Mouse (Mus musculus): ENCODE measurements around the gene 1700080E11Rik. TPM values are rescaled to one million over a fixed set of nuclear protein-coding genes. Genes with fewer than 3 reads are reported as not detected.
"Not testable (repeated sequence)": the region's sequence is repeated elsewhere in the genome, so short reads cannot be mapped to it uniquely, and the experiment has no call there.

The 1700080E11Rik gene
- polyA plus RNA-seq, 1 experiment = not detected

DNA sequence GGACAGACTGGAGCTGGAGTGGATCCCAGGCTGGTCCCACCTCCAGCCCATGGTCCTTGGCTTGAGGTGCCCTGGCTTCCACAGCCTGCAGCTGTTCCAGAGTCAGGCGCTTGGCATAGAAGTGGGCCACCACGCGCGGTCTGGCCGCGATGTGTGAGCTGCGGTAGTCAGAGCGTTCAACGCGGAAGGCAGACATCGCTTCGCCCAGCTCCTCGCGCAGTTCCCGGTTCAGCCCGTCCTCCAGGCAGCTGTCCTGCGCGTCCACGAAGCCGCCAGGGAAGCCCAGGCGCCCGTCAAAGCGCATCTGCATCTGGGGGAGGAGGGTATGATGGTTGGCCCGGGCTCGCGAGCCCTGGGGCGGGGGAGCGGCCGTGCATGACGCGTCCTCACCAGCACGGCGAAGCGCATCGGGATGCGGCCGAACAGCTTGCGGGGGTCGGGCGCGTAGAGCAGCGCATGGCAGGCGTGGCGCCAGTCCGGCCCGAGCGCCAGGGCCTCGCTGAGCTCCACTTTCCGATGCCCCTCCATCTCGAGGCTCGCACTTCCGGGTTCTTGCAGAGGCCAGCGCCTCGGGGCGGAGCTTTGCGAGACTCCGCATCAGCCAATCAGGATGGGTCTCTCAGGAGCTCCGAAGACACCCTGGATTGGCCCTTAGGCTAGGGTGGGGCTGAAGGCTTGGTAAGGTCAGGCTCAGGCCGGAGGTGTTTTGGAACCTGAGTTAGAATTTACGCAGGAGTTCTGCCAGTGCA is 13.5 kb downstream of the 1700080E11Rik start, which contains the start of gene Nudt16:
Gene Nudt16 (minus strand): TSS at position 572 of the 749 bp plus-strand sequence.
- H3K4me3 ChIP-seq (ENCODE audit: low read depth, low read length) = peak within 1 kb of the TSS; percentile 88
- TF ChIP-seq POLR2A (IDR thresholded peaks at IDR 0.05; ENCODE audit: low read depth, low read length) (peak; percentile 82; the same call in 1 of the 2 replicates), CTCF (IDR thresholded peaks at IDR 0.05; ENCODE audit: extremely low read depth, insufficient read length, insufficient replicate concordance, low read depth, low read length) (no peak)
- no peaks in the 10 kb centered on the region for H3K27me3 ChIP-seq (ENCODE audit: control insufficient read depth, insufficient read depth, low read length)
- H3K27ac ChIP-seq (ENCODE audit: insufficient read depth, low read depth, low read length) = peak within 1 kb of the TSS; percentile 81
- H3K36me3 ChIP-seq (ENCODE audit: control insufficient read depth, insufficient read depth, low read length) = no peaks in the 10 kb centered on the region
- peaks cover 17% of the 10 kb centered on the region for H3K4me1 ChIP-seq (ENCODE audit: control insufficient read depth, insufficient read depth, insufficient read length, low read length)
- under 1% methylated on average over 60 of the region's 60 CpGs for WGBS

DNA sequence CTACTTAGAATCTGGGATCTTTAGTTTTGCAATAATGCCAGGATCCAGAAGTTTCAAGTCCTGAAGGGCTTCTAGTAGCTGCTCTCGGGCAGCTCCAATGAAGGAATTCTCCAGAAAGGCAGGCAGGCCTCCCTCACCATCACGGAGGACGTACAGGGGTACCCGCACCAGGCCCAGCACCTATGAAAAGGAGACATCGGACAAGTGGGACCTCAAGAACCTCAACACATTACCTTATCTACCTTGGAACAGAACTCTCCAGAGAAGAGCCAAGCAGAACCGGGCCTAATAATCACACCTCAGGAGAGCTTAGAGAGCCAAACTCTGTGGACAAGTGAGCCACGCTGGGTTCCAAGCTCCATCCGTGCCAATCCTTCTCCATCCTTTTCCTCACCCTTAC is 14.6 kb downstream of the 1700080E11Rik start:
- Histone ChIP-seq H3K27me3 (ENCODE audit: control insufficient read depth, insufficient read depth, low read length) (no peaks in the 10 kb centered on the region), H3K36me3 (ENCODE audit: control insufficient read depth, insufficient read depth, low read length) (no peaks in the 10 kb centered on the region), H3K27ac (ENCODE audit: insufficient read depth, low read depth, low read length) (no peak overlapping the region), H3K4me3 (ENCODE audit: low read depth, low read length) (peak overlapping the region; percentile 19; the same call in 1 of the 2 replicates), H3K4me1 (ENCODE audit: control insufficient read depth, insufficient read depth, insufficient read length, low read length) (peaks cover 17% of the 10 kb centered on the region)
- WGBS = 94% methylated on average over 8 of the region's 8 CpGs
- TF ChIP-seq CTCF (IDR thresholded peaks at IDR 0.05; ENCODE audit: extremely low read depth, insufficient read length, insufficient replicate concordance, low read depth, low read length) = no peak
- TF ChIP-seq POLR2A (IDR thresholded peaks at IDR 0.05; ENCODE audit: low read depth, low read length) = no peak

DNA sequence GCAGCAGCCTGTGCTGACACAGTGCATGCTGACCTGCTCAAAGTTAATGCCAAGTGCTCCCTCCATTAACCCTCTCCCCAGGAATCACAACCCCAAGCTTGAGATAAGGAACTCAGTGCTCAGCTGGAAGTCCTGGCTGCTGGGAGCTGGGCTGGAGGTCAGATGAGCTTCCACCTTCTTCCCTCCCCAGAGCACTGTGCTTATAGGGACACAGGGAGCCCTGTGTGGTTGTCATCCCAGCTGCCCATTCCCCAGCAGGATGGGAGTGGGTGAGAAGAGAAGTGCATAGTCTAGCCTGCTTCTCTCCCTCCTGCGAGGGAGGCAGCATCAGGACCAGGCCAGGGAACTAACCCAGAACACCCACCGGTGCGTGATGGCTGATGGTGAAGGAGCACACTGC is 19.7 kb downstream of the 1700080E11Rik start:
- not testable (repeated sequence) for H3K4me1 ChIP-seq (ENCODE audit: control insufficient read depth, insufficient read depth, insufficient read length, low read length); H3K4me3 ChIP-seq (ENCODE audit: low read depth, low read length)
- 72% methylated on average over 3 of the region's 3 CpGs for WGBS

DNA sequence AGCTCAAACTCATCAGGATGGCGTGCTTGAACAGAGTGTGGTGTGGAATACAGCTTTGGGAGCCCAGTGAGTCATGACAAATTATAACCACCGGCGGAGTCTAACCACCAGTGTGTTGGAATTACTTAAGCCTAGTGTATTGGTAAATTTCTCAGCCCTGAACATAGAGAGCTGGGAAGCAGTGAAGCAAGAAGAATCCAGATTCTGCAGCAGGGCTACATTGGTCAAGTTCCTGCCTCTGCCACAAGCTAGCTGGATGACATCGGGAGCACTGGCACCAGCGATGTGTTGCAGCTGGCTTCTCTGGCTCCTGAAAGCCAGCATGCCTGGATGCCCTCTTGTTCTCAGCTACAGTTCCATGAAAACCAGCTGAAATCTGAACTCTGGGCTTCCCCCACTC is 41.0 kb downstream of the 1700080E11Rik start:
- Histone ChIP-seq H3K36me3 (ENCODE audit: control insufficient read depth, insufficient read depth, low read length) (no peaks in the 10 kb centered on the region), H3K4me1 (ENCODE audit: control insufficient read depth, insufficient read depth, insufficient read length, low read length) (no peaks in the 10 kb centered on the region), H3K27me3 (ENCODE audit: control insufficient read depth, insufficient read depth, low read length) (no peaks in the 10 kb centered on the region), H3K4me3 (ENCODE audit: low read depth, low read length) (no peak overlapping the region), H3K27ac (ENCODE audit: insufficient read depth, low read depth, low read length) (no peak overlapping the region)
- WGBS = 90% methylated on average over 5 of the region's 5 CpGs
- no peak for TF ChIP-seq CTCF (IDR thresholded peaks at IDR 0.05; ENCODE audit: extremely low read depth, insufficient read length, insufficient replicate concordance, low read depth, low read length)

More for the DNA sequence above, 19.7 kb downstream of the 1700080E11Rik start:
- H3K36me3 ChIP-seq (ENCODE audit: control insufficient read depth, insufficient read depth, low read length); H3K27ac ChIP-seq (ENCODE audit: insufficient read depth, low read depth, low read length); H3K27me3 ChIP-seq (ENCODE audit: control insufficient read depth, insufficient read depth, low read length): not testable (repeated sequence)

DNA sequence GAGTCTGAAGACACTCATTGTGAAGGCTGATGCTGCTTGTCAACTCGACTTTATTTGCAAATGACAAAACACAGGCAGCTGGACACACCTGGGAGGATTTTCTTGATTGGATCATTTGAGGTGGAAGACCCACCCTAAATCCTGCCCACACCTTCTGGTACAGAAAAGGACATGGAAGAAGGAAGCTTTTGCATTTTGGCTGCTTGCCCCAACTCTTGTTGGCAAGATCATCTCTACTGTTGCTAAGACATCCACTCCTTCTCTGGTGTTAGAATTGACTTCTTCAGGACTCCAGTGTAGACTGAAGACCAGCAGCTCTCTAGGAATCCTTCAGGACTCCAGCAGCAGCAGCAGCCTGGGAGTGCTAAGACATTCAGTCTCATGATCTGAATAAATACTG is 43.0 kb downstream of the 1700080E11Rik start:
- H3K4me3 ChIP-seq (ENCODE audit: low read depth, low read length) = no peak overlapping the region
- no peaks in the 10 kb centered on the region for H3K4me1 ChIP-seq (ENCODE audit: control insufficient read depth, insufficient read depth, insufficient read length, low read length)
- WGBS = 28% methylated on average over 1 of the region's 1 CpGs
- H3K27ac ChIP-seq (ENCODE audit: insufficient read depth, low read depth, low read length) = no peak overlapping the region
- TF ChIP-seq CTCF (IDR thresholded peaks at IDR 0.05; ENCODE audit: extremely low read depth, insufficient read length, insufficient replicate concordance, low read depth, low read length) (no peak), POLR2A (IDR thresholded peaks at IDR 0.05; ENCODE audit: low read depth, low read length) (no peak)
- H3K27me3 ChIP-seq (ENCODE audit: control insufficient read depth, insufficient read depth, low read length) = no peaks in the 10 kb centered on the region
- no peaks in the 10 kb centered on the region for H3K36me3 ChIP-seq (ENCODE audit: control insufficient read depth, insufficient read depth, low read length)

DNA sequence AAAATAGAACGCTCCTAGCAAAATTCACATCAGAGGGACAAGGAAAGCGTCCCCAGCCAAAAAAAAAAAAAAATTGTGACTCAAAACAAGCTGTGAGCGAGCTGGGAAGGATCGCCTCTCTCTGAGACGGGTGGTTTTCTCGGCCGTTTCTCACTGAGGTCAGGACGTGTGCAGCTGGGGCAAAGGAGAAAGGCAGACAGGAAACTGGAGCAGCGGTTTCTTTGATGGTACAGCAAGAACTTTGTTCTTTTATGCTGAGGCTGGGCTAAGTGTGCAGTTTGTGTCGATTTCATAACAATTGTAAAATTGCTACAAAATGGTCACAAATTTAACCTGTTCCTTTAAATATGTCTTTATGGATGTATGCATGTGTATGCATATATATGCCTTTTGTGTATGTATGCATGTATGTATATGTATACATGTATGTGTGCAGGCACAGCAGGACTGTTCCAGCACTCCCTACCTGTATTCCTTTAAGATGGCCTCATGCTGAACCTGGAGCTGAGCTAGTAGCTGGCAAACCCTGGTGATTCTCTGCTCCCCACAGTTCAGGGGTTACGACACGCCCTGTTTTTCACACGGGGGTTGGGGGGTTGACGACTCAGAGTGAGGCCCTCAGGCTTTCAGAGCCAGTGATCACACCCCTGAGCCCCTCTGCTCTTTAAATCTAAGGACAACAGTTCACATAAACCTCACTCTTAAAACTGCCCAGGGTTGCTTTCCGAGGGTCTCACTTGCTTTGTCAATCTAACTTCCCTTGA is 43.9 kb downstream of the 1700080E11Rik start:
- TF ChIP-seq POLR2A (IDR thresholded peaks at IDR 0.05; ENCODE audit: low read depth, low read length) (no peak), CTCF (IDR thresholded peaks at IDR 0.05; ENCODE audit: extremely low read depth, insufficient read length, insufficient replicate concordance, low read depth, low read length) (no peak)
- H3K4me3 ChIP-seq (ENCODE audit: low read depth, low read length) = no peak overlapping the region
- no peak overlapping the region for H3K27ac ChIP-seq (ENCODE audit: insufficient read depth, low read depth, low read length)
- H3K36me3 ChIP-seq (ENCODE audit: control insufficient read depth, insufficient read depth, low read length) = no peaks in the 10 kb centered on the region
- no peaks in the 10 kb centered on the region for H3K27me3 ChIP-seq (ENCODE audit: control insufficient read depth, insufficient read depth, low read length)
- WGBS = 31% methylated on average over 15 of the region's 15 CpGs
- no peaks in the 10 kb centered on the region for H3K4me1 ChIP-seq (ENCODE audit: control insufficient read depth, insufficient read depth, insufficient read length, low read length)

Other genes starting within 250 kb of the 1700080E11Rik start
- gene Mrpl3, start 91.9 kb downstream of the 1700080E11Rik start, polyA plus RNA-seq (2012; rRNA removed) = 41.7 and 83.6 TPM in 2 replicates
- gene Nudt16, start 13.3 kb downstream of the 1700080E11Rik start, polyA plus RNA-seq (2012; rRNA removed) = 12.3 and 23.2 TPM in 2 replicates

Measured in small intestine, adult 2 months (tissue).